Comparison of ENCODE assay signal across 15 mouse cellular contexts in the genomic region with DNA sequence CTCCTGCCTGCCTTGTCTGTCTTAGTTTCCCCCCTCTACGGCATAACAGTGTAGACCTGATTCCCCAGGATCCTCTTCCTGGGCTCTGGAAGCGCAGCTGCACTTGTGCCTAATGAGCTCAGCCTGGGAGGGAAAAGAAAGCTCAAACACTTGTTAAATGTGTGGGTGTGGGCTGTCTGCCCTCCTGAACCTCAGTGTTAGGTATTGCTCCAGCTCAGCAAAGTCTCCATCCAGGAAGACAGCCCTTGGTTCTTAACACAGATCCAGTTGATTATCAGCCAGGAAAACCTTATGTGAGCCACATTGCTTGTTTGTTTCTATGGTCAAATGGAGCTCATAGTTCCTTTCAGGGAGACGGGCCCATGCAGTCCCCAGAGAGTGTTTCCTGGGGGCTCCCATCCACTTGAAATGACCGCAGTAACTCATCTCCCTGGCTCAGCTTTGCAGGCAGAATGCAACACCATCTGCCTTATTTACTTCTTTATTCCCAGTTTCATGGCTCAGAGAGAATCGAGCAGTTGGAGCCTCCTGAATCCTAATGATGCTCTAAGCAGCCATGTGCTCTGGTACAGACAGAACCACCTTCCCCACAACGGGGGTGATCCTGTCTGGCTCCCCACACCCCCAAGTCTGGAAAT.
DNase-seq lines count a peak whose midpoint lies in the region; ATAC-seq and TF ChIP-seq lines count a peak whose summit lies in the region.
"Had no signal": no experiment of that assay in that cellular context is flagged by ENCODE, and none has a peak within 500 bp of the region (broad histone marks: within the 10 kb centered on the region; RNA-seq: fewer than 3 reads in every experiment).

No protein-coding gene starts in this region.

- H3K9me3 ChIP-seq in forebrain, postnatal 0 days (ENCODE audit: low read length) = no peaks in the 10 kb centered on the region
- no peaks in the 10 kb centered on the region for H3K9me3 ChIP-seq in forebrain, embryonic 13.5 days (replicated peaks)
- no peaks in the 10 kb centered on the region for H3K9me3 ChIP-seq in midbrain, postnatal 0 days (ENCODE audit: low read length)
- H3K9me3 ChIP-seq in midbrain, embryonic 10.5 days (replicated peaks) = 0 out of 2 replicates have a peak, but pooled peaks cover 2% of the 10 kb centered on the region
- H3K9me3 ChIP-seq: embryonic facial prominence, embryonic 15.5 days; G1E had no signal

- no peak overlapping the region for H3K4me3 ChIP-seq in forebrain, postnatal 0 days (ENCODE audit: low read depth, low read length)
- H3K4me3 ChIP-seq in forebrain, embryonic 13.5 days = no peak overlapping the region
- no peak overlapping the region for H3K4me3 ChIP-seq in midbrain, postnatal 0 days (ENCODE audit: low read depth, low read length)
- no peak overlapping the region for H3K4me3 ChIP-seq in midbrain, embryonic 10.5 days
- H3K4me3 ChIP-seq: embryonic facial prominence, embryonic 15.5 days had no signal

- peak; percentile 80 for ATAC-seq in forebrain, postnatal 0 days
- no peak for ATAC-seq in forebrain, embryonic 13.5 days
- 0 out of 2 replicates have a peak, but pooled peaks have one; percentile 32 for ATAC-seq in midbrain, postnatal 0 days (ENCODE audit: low FRiP score)
- no peak for ATAC-seq in CD4-positive, CD25-positive, alpha-beta regulatory T cell, adult 4 months

- no peaks in the 10 kb centered on the region for H3K4me1 ChIP-seq in forebrain, postnatal 0 days (ENCODE audit: insufficient read depth)
- peaks cover under 1% of the 10 kb centered on the region; the same call in 1 of the 2 replicates for H3K4me1 ChIP-seq in forebrain, embryonic 13.5 days
- H3K4me1 ChIP-seq in midbrain, postnatal 0 days (ENCODE audit: insufficient read depth, low read length) = no peaks in the 10 kb centered on the region; the same call in 1 of the 2 replicates
- H3K4me1 ChIP-seq in midbrain, embryonic 10.5 days = peaks cover 17% of the 10 kb centered on the region
- H3K4me1 ChIP-seq: embryonic facial prominence, embryonic 15.5 days had no signal

- no peak for TF ChIP-seq CTCF in forebrain, postnatal 0 days (IDR thresholded peaks at IDR 0.05; ENCODE audit: low read depth)
- TF ChIP-seq CTCF in midbrain, postnatal 0 days (IDR thresholded peaks at IDR 0.05) = no peak

- H3K27ac ChIP-seq in forebrain, postnatal 0 days (ENCODE audit: low read depth, low read length) = 0 out of 2 replicates have a peak overlapping the region, but pooled peaks have one; percentile 29
- no peak overlapping the region; the same call in 1 of the 2 replicates for H3K27ac ChIP-seq in forebrain, embryonic 13.5 days
- 0 out of 2 replicates have a peak overlapping the region, but pooled peaks have one; percentile 6 for H3K27ac ChIP-seq in midbrain, postnatal 0 days (ENCODE audit: low read depth, low read length)
- H3K27ac ChIP-seq in midbrain, embryonic 10.5 days (replicated peaks) = no peak overlapping the region
- H3K27ac ChIP-seq: embryonic facial prominence, embryonic 15.5 days had no signal

- H3K9ac ChIP-seq in forebrain, postnatal 0 days = no peak overlapping the region
- no peak overlapping the region for H3K9ac ChIP-seq in forebrain, embryonic 13.5 days
- no peak overlapping the region for H3K9ac ChIP-seq in midbrain, postnatal 0 days (replicated peaks; ENCODE audit: low read length, poor library complexity, severe bottlenecking)
- H3K9ac ChIP-seq: embryonic facial prominence, embryonic 15.5 days had no signal

- no peak overlapping the region for H3K4me2 ChIP-seq in forebrain, postnatal 0 days (ENCODE audit: low read depth)
- H3K4me2 ChIP-seq in forebrain, embryonic 13.5 days = no peak overlapping the region
- no peak overlapping the region for H3K4me2 ChIP-seq in midbrain, postnatal 0 days (ENCODE audit: low read depth, low read length, poor library complexity, severe bottlenecking)
- H3K4me2 ChIP-seq: embryonic facial prominence, embryonic 15.5 days had no signal

- WGBS in forebrain, postnatal 0 days = 62% methylated on average over 6 of the region's 6 CpGs
- 72% methylated on average over 6 of the region's 6 CpGs for WGBS in forebrain, embryonic 13.5 days
- WGBS in midbrain, postnatal 0 days = 44% methylated on average over 6 of the region's 6 CpGs
- WGBS in midbrain, embryonic 10.5 days = 84% methylated on average over 6 of the region's 6 CpGs

- H3K36me3 ChIP-seq in forebrain, postnatal 0 days (ENCODE audit: insufficient read depth) = no peaks in the 10 kb centered on the region
- no peaks in the 10 kb centered on the region for H3K36me3 ChIP-seq in forebrain, embryonic 13.5 days (ENCODE audit: poor library complexity, severe bottlenecking)
- no peaks in the 10 kb centered on the region for H3K36me3 ChIP-seq in midbrain, postnatal 0 days (ENCODE audit: insufficient read depth, low read length)
- H3K36me3 ChIP-seq in midbrain, embryonic 10.5 days = no peaks in the 10 kb centered on the region
- H3K36me3 ChIP-seq: embryonic facial prominence, embryonic 15.5 days; G1E had no signal

- H3K27me3 ChIP-seq in forebrain, postnatal 0 days (ENCODE audit: insufficient read depth, low read length) = no peaks in the 10 kb centered on the region
- H3K27me3 ChIP-seq in forebrain, embryonic 13.5 days = no peaks in the 10 kb centered on the region
- H3K27me3 ChIP-seq in midbrain, postnatal 0 days (ENCODE audit: insufficient read depth, low read length) = no peaks in the 10 kb centered on the region
- H3K27me3 ChIP-seq in midbrain, embryonic 10.5 days (ENCODE audit: low read depth, poor library complexity, severe bottlenecking) = no peaks in the 10 kb centered on the region
- H3K27me3 ChIP-seq: embryonic facial prominence, embryonic 15.5 days had no signal

- DNase-seq in forebrain, postnatal 0 days = peak; percentile 60
- DNase-seq in midbrain, postnatal 0 days (ENCODE audit: low spot score) = peak; percentile 53
- no peak for DNase-seq in midbrain, embryonic 10.5 days (ENCODE audit: low spot score)
- DNase-seq in cerebellum, postnatal 25 days = peak; percentile 37 to 51
- DNase-seq in mesoderm, embryonic 11.5 days (ENCODE audit: low read depth, low spot score) = peak; percentile 23
- DNase-seq in lung, postnatal 10 days = no peak
- DNase-seq: adrenal gland, postnatal 25 days; heart, adult 11 months; kidney, adult 11 months; lung, adult 2 months; thymus, postnatal 36 days had no signal

Comparison
In these comparisons a context has a peak if more than half of its experiments do, and no peak if none do; other contexts are left out.
1. ATAC-seq: peak in forebrain, postnatal 0 days (single experiment) and midbrain, postnatal 0 days (single experiment); none in forebrain, embryonic 13.5 days (single experiment) and CD4-positive, CD25-positive, alpha-beta regulatory T cell, adult 4 months (single experiment).
2. DNase-seq: peak in forebrain, postnatal 0 days (single experiment), midbrain, postnatal 0 days (single experiment), cerebellum, postnatal 25 days (2 of 2) and mesoderm, embryonic 11.5 days (single experiment); none in midbrain, embryonic 10.5 days (single experiment) and lung, postnatal 10 days (single experiment).
3. H3K27ac ChIP-seq: peak in forebrain, postnatal 0 days (single experiment) and midbrain, postnatal 0 days (single experiment); none in forebrain, embryonic 13.5 days (single experiment) and midbrain, embryonic 10.5 days (single experiment).